Mouse (Mus musculus) midbrain, embryonic 13.5 days (tissue): ENCODE results near the gene Stk11. TPM values are rescaled to one million over a fixed set of nuclear protein-coding genes. Genes with fewer than 3 reads are reported as not detected.

Experiments used
- ATAC-seq: fragments of 200-750 bp; cut with Nextera tagmentation; 2 replicates; pipeline ENCODE4 v1.8.0; 2017; ENCODE audit warnings: mild to moderate bottlenecking, moderate TSS enrichment, moderate library complexity
- H3K27ac ChIP-seq: fragments of 300-500 bp; sonication (generic); 2 replicates; pipeline ENCODE4 v1.5.1; 2015; ENCODE audit warnings: inconsistent platforms, mild to moderate bottlenecking, moderate library complexity
- H3K27me3 ChIP-seq: fragments of 300-500 bp; sonication (generic); 2 replicates; pipeline ENCODE4 v1.6.1; 2015; ENCODE audit warnings: mild to moderate bottlenecking, inconsistent platforms
- H3K36me3 ChIP-seq: fragments of 300-500 bp; sonication (generic); 2 replicates; pipeline ENCODE4 v1.6.1; 2015; ENCODE audit warnings: mild to moderate bottlenecking, inconsistent platforms
- H3K4me1 ChIP-seq: fragments of 300-500 bp; sonication (generic); replicated peaks from 2 replicates; pipeline ENCODE4 v1.6.1; 2015; ENCODE audit warnings: inconsistent platforms
- H3K4me2 ChIP-seq: fragments of 300-500 bp; sonication (generic); replicated peaks from 2 replicates; pipeline ENCODE4 v1.6.1; 2015; ENCODE audit warnings: moderate library complexity, mild to moderate bottlenecking, inconsistent platforms
- H3K4me3 ChIP-seq: fragments of 300-500 bp; sonication (generic); replicated peaks from 2 replicates; pipeline ENCODE4 v1.5.1; 2015; ENCODE audit warnings: mild to moderate bottlenecking, inconsistent platforms
- H3K9ac ChIP-seq: fragments of 300-500 bp; sonication (generic); replicated peaks from 2 replicates; pipeline ENCODE4 v1.6.1; 2015; ENCODE audit warnings: mild to moderate bottlenecking, inconsistent platforms
- H3K9me3 ChIP-seq: fragments of 300-500 bp; sonication (generic); 2 replicates; pipeline ENCODE4 v1.6.1; 2016; ENCODE audit warnings: mild to moderate bottlenecking, inconsistent platforms
- WGBS: fragments of 180-500 bp; shearing (Covaris S2); methylation state at CpG from one replicate; pipeline ENCODE4 v1.1.7; 2015; 5-methylcytosine and 5-hydroxymethylcytosine counted together
- polyA plus RNA-seq: library from polyadenylated mRNA; unstranded; fragments of >200 nt; fragmentation: Nextera tagmentation; extraction: Ambion mirVana; gene quantifications from 2 replicates; pipeline ENCODE4 v1.2.1, GENCODE M21; 2015

The Stk11 gene
- polyA plus RNA-seq, 1 experiment from 2014 or later = 20.7 TPM

DNA sequence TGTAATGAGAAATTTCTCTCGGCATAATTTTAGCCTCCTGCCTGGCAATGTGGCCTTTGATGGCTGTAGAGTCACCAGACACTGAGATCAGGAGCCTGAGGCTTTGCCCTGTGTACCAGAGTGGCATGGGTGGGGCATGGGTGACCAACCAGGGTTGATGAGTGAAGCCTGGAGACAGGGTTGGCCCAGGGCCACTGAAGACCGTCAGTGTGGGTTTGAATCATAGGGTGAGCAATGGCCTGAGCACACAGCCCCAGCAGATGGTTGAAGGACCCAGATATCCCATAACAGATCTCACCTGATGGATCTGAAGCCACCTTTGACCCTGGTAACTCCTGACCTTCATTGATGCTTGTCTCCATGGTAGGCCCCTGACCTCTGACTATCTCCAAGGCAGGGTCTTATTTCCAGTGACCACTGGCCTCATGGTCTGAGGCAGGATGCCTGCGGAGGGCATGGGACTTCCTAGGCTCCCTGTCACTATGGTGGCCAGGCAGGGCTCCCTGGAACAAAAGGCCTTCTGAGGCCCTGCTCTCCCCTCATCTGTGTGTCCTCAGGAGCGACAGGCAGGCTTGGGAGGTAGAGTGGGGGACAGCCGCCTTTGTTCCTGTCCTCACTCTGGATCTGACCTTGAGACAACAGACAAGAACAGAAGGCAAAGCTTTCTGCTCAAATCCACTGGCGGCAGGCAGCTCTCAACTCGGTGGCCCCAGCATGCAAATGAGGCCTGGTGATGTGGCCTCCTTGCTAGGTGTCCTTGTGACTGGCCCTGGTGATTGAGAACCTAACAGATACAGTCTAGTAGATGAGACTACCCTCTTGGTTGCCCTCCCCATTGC lies 62.1 kb downstream of the Stk11 start:
- WGBS = 38% methylated on average over 7 of the region's 7 CpGs
- Histone ChIP-seq H3K27ac (peak overlapping the region; percentile 91; the same call in 1 of the 2 replicates), H3K4me2 (no peak overlapping the region), H3K27me3 (no peaks in the 10 kb centered on the region), H3K9me3 (no peaks in the 10 kb centered on the region), H3K9ac (no peak overlapping the region; the same call in 1 of the 2 replicates), H3K4me1 (peaks cover 68% of the 10 kb centered on the region), H3K36me3 (peaks cover 3% of the 10 kb centered on the region), H3K4me3 (no peak overlapping the region)
- no peak for ATAC-seq

DNA sequence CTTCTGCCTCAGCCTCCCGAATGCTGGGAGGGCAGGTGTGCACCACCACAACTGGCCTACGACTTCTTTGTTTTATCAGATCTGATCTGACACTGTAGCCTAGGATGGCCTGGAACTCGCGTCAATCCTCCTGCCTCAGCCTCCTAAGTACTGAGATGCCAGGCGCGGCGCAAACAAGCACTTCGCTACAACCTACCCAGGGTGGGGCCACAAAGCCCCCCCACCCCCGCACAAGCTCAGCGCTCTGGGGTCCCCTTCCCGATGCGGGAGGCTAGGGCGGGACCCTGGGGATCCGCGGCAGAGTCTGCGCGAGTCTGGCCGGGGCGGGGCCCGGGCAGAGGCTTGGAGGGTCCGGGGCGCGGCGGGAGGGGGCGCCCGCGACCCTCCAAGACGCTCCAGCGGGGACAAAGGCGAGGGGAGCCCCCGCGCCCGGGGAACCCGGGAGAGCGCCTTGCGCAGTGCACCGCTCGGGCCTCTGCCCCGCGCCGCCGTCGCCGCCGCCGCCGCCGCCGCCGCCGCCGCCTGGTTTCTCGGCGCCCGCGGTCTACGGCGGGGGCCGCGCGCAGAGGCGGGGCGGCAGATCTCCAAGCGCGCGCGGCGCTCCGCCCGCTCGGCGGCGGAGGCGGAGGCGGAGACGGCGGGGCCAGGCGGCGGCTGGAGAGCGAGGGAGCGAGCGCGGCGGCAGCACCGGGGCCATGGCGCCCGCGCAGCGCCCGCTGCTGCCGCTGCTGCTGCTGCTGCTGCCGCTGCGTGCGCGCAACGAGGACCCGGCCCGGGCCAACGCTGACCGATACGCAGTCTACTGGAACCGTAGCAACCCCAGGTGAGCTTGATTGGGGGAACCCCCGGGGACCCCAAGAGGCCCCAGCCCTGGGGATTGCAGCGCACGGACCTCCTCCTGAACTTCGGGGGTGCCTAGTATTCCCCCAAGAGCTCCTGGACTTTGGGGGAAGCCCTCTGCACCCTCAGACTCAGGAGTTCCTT lies 63.8 kb downstream of the Stk11 start, which contains the start of gene Efna2:
Gene Efna2 (plus strand): TSS at position 415 of the 984 bp plus-strand sequence.
- ATAC-seq = peak; percentile 79
- Histone ChIP-seq H3K27ac (peak within 1 kb of the TSS; percentile 91), H3K36me3 (peaks cover 14% of the 10 kb centered on the region), H3K27me3 (no peaks in the 10 kb centered on the region), H3K4me2 (peak within 1 kb of the TSS; percentile 97), H3K4me3 (peak within 1 kb of the TSS; percentile 90), H3K9ac (peak within 1 kb of the TSS; percentile 99), H3K4me1 (peaks cover 75% of the 10 kb centered on the region), H3K9me3 (no peaks in the 10 kb centered on the region)
- WGBS = 2% methylated on average over 69 of the region's 106 CpGs

Other genes starting within 250 kb of the Stk11 start
- 14.9 and 16.9 TPM in 2 replicates for gene Prtn3, start 241.3 kb upstream of the Stk11 start, polyA plus RNA-seq
- 426 and 432 TPM in 2 replicates for gene Plppr3, start 241.2 kb upstream of the Stk11 start, polyA plus RNA-seq
- not detected in 2 replicates for gene Elane, start 229.6 kb upstream of the Stk11 start, polyA plus RNA-seq
- not detected in 2 replicates for gene Cfd, start 224.9 kb upstream of the Stk11 start, polyA plus RNA-seq
- 62.9 and 69.1 TPM in 2 replicates for gene Med16, start 206.9 kb upstream of the Stk11 start, polyA plus RNA-seq
- gene Gm26602, start 204.9 kb upstream of the Stk11 start, polyA plus RNA-seq = 17.5 and 34.1 TPM in 2 replicates
- gene Kiss1r, start 198.8 kb upstream of the Stk11 start, polyA plus RNA-seq = 2.2 and 2.3 TPM in 2 replicates
- 231 TPM in 2 replicates for gene R3hdm4, start 194.6 kb upstream of the Stk11 start, polyA plus RNA-seq
- 3.8 and 3.9 TPM in 2 replicates for gene Arid3a, start 188.8 kb upstream of the Stk11 start, polyA plus RNA-seq
- 76.7 and 78.4 TPM in 2 replicates for gene Wdr18, start 155.7 kb upstream of the Stk11 start, polyA plus RNA-seq
- 0.24 and 0.57 TPM in 2 replicates for gene Grin3b, start 145.1 kb upstream of the Stk11 start, polyA plus RNA-seq
- 13.7 and 16.7 TPM in 2 replicates for gene Tmem259, start 131.5 kb upstream of the Stk11 start, polyA plus RNA-seq
- gene Cnn2, start 127.2 kb upstream of the Stk11 start, polyA plus RNA-seq = 29.5 and 37.1 TPM in 2 replicates
- 5.4 and 5.8 TPM in 2 replicates for gene Abca7, start 119.3 kb upstream of the Stk11 start, polyA plus RNA-seq
- 1.5 and 1.6 TPM in 2 replicates for gene Arhgap45, start 99.2 kb upstream of the Stk11 start, polyA plus RNA-seq
- 159 and 174 TPM in 2 replicates for gene Polr2e, start 76.0 kb upstream of the Stk11 start, polyA plus RNA-seq
- gene Gpx4, start 68.6 kb upstream of the Stk11 start, polyA plus RNA-seq = 498 and 532 TPM in 2 replicates
- 13.4 and 15.3 TPM in 2 replicates for gene Sbno2, start 10.2 kb upstream of the Stk11 start, polyA plus RNA-seq
- 391 and 394 TPM in 2 replicates for gene Atp5d, start 22.8 kb downstream of the Stk11 start, polyA plus RNA-seq
- 40.6 and 45.3 TPM in 2 replicates for gene Cbarp, start 25.0 kb downstream of the Stk11 start, polyA plus RNA-seq
- 35.9 and 40.6 TPM in 2 replicates for gene Midn, start 32.5 kb downstream of the Stk11 start, polyA plus RNA-seq
- gene Cirbp, start 50.2 kb downstream of the Stk11 start, polyA plus RNA-seq = 354 and 412 TPM in 2 replicates
- 11.9 and 14.5 TPM in 2 replicates for gene 1600002K03Rik, start 57.1 kb downstream of the Stk11 start, polyA plus RNA-seq
- 34.5 and 41.3 TPM in 2 replicates for gene Efna2, start 63.7 kb downstream of the Stk11 start, polyA plus RNA-seq
- 91.4 and 98.4 TPM in 2 replicates for gene Mum1, start 110.6 kb downstream of the Stk11 start, polyA plus RNA-seq
- 244 and 265 TPM in 2 replicates for gene Ndufs7, start 133.3 kb downstream of the Stk11 start, polyA plus RNA-seq
- gene Gamt, start 145.2 kb downstream of the Stk11 start, polyA plus RNA-seq = 20.9 and 22.3 TPM in 2 replicates
- 62.9 and 66.1 TPM in 2 replicates for gene Dazap1, start 145.7 kb downstream of the Stk11 start, polyA plus RNA-seq
- gene Rps15, start 176.7 kb downstream of the Stk11 start, polyA plus RNA-seq = 631 and 653 TPM in 2 replicates
- 182 and 209 TPM in 2 replicates for gene Apc2, start 180.2 kb downstream of the Stk11 start, polyA plus RNA-seq
- 27.8 and 33.4 TPM in 2 replicates for gene 2310011J03Rik, start 204.7 kb downstream of the Stk11 start, polyA plus RNA-seq
- gene Pcsk4, start 213.7 kb downstream of the Stk11 start, polyA plus RNA-seq = 1.9 and 2.1 TPM in 2 replicates
- gene Reep6, start 214.2 kb downstream of the Stk11 start, polyA plus RNA-seq = 3.0 and 3.1 TPM in 2 replicates
- 0.39 and 0.61 TPM in 2 replicates for gene Adamtsl5, start 232.6 kb downstream of the Stk11 start, polyA plus RNA-seq
- gene Plk5, start 240.7 kb downstream of the Stk11 start, polyA plus RNA-seq = 0.96 and 1.3 TPM in 2 replicates